Mouse (Mus musculus) right cerebral cortex, postnatal 14 days (tissue): Measurements from ENCODE around the gene Fermt1.

Source experiments
- DNase-seq: peaks from one replicate; pipeline ENCODE4 v3.0.0; 2022

Gene Fermt1

DNA sequence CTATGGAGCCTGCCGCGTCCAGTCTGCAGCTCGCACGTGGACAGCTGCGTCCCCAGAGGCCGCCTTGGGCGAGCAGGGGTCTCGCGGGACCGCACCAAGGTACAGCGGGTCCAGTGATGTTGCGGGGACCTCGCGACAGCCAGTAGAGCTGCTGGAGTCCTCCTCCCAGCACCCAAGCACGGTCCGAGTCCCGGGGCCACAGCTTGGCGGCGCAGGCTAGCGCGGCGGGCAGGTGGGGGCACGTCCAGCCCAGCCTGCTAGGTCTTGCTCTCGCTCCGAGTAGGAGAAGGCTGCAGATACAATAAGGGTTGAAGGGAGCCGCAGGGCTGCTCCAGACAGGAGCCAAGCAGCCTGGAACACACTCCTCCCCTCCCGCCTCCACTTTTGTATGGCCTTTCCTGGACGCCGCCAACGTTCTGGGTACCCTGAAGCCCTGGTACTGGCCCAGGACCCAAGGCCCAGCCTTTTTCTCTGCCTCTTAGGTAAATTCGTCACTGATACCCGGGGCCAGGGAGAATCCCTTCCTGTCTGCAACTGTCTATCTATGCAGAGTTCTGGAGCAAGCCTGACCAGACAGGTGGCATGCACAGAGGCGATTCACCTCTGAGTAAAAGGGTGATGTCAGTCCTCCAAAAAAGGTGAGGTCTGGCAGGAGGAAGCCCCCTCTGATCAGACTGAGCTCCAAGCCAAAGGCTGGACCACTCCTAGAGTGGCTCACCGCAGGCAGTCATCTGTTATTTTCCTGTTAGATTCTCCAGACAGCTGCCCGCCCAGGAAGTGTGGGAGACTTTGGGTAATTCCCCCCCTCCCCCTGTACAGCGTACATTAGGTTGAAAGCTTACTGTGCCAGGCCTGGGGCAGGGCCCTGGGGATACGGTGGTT, at the start of gene Fermt1:
TSS of gene Fermt1 (minus strand) at position 581 of the 882 bp plus-strand sequence.
- DNase-seq, result no peak

DNA sequence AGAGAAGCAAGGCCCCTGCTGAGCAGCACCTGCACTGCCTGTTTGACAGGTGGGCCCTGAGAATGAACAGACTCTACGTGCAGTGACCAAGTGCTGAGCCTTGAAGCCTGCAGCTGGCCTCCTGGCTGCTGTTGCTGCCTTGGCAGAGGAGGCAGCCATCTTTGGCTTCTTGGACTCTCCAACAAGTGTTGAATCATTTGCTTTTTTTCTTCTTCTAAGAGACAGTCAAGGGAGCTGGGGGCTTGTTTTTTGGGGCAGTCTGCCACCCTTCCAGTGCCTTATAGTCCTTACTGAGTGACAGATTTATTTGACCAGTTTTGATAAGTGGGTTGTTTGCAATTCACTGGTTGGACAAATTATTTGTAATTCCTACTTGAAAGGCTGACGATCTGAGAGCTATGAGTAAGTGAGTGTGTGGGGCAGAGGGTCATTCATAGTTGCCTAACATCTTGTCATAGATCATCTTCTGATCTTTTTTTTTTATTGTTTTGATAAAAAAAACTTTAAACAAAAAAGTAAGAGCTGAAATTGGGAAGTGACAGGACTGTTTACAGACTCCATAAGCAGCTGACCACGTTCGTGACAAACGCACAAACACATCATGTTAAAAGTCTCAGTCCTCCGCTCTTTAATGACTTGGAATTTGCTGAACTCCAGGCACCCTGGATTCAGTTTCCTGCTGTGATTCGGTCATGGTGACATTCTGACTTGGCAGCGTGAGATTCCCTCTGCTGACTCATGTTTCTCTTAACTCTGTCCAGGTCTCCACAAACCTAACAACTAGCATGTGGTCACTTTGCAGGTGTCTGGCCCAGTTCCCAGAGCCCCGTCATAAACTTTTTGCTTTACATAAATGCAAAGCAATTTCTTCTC, 47.2 kb upstream of the Fermt1 start:
- no peak for DNase-seq

DNA sequence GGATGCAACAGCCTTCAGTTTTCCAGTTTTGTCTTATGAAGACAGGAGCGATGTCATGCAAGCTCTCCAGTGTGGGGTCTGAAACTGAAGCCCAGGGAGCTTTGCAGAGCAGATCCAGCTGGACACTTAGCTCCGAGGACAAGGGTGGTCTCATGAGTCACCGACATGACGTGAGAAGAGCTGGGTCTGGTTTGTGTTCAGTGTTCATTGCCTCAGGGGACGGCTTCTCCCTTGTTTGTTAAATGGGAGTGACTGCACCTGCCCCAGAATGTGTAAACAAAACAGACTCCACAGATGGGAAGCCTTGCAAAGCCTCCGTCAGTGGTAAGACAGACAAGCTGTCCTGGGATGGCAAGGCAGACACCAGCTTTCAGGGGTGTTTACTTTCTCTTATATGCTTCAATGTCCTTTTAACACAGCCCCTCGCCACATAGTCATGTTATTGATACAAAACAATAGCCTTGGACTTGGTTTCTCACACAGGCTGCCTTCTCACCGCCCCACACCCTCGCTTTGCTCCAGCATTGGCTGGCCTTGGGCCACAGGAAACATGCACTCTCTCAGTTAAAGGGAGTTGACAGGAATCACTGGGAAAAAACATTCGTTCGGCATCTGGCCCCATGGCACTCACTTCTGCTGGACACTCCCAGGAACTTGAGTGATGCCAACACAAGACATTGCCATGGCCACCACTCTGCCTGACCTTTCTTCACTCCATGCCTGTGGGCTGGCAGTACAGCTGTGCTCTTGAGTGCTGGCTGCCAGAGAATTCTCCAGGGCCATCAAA, 44.3 kb upstream of the Fermt1 start:
- no peak for DNase-seq

DNA sequence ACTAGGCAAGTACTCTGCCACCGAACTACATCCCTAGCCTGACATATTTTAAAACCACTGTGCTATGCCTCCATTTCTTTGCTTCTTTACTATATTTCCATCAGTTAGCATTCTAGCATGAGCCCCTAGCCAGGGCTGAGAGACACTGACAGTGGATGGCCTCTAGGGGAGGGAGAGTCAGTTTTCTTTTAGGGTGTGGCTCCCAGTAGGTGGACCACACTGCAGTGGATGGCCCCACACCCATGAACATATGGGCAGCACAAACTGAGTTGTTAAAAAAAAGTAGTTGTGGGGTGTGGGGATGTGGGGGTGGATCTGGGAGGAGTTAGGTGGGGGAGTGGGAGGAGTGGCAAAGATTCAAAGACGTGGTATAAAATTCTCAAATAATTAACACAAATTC, 27.6 kb upstream of the Fermt1 start:
- DNase-seq, result no peak

DNA sequence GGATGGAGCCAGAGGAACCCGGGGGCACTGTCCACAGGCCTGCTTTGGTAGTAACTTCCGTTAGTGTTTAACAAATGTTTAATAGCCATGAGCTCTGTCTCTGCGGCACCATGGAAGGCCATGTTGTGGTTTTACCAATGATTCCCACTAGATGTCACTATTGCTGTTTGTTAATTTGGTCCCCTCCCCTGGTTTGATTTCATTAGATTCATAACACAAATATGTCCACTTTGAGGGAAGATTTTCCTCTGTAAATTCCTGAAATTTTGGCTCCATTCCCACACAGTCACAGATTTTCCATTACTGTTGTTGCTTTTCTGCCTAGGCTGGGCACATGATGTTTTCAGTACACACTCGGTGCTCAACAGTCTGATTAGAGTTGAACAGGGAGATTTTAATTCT, 25.1 kb upstream of the Fermt1 start:
- no peak for DNase-seq

DNA sequence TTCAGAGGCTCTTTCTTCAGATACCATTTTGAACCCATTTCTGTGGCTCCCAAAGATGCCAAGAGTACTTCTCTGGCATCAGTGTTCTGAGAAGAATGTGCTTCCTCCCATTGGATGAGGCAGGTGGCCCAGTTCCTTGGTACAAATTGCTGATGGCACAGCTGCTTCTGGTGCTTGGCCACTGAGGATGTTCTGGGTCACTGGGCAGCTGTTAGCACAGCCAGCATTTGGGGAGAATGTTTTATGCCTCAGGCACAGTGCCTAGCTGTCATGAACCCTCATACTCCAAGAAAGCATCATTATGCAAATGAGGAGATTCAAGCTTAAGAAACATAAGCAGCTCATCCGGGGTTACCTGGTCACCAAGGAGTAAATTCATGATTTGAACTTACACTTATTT, 12.1 kb upstream of the Fermt1 start:
- no peak for DNase-seq

DNA sequence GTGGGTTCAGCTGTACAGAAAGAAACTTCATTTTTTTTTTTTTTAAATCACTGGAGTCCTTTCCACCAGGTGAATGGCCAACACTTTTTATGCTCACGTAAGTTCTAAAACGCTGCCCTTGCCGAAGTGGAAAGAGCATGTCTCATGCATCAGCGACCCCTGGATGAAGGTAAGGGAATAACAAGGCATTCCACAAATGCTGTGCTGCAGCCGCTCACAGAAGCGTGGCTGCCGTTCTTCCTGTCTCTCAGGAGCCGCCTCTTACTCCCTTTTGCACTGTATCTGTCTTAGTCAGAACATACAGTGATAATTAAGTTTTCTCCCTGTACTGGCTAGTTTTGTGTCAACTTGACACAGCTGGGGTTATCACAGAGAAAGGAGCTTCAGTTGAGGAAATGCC, 6.5 kb upstream of the Fermt1 start:
- DNase-seq, result peak; percentile 23

DNA sequence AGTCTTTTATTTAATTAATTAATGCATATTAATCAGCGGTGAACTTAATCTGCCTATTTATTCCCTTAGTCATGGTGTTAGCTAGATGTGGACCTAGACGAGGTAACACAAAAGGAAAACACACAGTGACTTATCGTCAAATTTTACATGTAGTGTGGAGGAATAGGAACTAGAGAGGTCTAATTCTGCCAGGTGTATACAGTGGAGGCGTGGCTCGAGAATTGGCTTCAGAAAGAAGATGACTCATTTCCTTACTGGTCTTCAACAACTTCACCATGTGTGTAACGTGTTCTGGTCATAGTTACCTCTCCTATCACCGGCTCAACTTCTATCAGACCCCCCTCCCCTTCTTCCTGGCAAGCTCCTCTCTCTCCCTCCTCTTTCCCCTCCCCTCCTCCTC, 2.5 kb upstream of the Fermt1 start:
- DNase-seq, result no peak

DNA sequence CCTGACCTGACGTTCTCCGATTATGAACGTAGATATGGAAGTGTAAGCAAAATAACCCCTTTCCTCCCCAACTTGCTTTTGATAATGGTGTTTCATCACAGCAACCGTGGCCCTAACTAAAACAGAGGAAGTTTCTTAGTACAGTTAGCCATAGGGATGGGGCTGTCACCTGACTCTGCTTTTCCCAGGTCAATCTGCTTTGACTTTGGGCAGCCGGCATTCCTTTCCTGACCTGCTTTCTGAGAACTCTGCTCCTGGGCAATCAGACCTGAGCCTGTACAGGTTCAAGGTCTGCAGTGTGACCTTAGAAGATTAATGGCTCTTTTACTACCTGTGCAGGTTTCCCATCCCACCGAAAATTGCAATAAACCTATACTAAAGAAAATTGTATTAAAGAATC, 1.3 kb upstream of the Fermt1 start:
- DNase-seq, result no peak

DNA sequence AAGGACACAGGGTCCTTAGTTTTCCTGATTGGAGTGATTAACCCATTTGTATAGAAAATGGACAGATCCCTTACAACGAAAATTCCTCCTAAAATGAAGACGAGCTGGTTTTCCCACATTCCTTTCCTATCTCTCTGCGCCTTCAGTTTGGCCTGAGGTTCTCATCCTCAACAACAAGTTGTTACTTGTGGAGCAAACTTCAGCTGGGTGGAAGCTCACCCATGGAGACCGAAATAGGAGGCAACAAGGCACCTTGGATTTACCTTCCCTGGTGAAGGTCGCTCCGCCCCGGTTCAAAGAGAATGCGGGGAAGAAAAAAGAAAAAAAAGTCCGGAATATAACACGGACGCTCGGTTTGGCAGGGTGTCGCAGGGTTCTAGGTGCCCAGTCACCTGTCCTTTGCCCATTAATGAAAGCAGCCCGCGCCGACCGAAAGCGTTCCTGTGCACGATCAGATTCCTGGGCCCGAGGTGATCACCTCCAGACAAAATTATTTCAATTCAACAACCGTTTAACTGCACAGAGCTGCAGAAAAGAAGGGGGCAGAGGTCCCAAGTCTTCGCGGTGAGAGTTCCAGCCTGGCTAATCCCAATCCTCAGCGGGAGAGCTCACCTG, 888 bp downstream of the Fermt1 start:
- DNase-seq, result no peak

DNA sequence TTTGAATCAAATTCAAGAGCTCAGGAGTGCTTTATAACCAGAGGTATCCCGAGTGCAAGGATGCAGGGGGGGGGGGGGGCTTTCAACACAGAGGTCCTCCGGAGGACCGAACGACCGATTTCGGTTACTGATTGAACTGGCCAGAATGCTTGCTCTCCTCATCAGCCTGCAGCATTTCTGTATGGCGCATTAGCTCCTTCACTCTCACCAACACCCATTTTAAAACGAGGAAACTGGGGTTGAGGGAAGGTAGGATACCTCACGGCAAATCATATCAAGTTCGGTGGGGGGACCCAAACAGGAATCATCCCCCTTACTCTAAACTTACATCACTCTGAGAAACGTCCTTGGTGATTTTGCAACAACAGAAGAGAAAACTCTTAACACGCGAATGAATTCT, 1.7 kb downstream of the Fermt1 start:
- no peak for DNase-seq

DNA sequence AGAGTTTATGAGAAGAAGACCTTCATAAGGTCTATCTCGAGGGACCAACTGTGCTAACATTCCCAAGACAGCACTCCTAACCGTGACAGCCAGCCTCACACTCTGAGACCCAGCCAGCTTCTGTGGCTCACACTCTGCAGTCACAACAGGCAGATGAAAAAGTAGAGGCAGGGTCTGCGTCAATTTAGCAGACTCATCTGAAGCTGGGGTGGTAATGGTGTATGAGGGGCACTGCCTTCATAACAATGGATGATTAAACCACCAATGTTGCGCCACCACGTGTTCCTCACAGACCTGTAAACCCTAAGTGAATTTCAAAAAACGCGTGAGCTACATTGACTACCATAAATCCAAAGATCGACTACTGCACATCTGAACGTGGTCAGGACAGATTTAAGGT, 2.1 kb downstream of the Fermt1 start:
- no peak for DNase-seq

DNA sequence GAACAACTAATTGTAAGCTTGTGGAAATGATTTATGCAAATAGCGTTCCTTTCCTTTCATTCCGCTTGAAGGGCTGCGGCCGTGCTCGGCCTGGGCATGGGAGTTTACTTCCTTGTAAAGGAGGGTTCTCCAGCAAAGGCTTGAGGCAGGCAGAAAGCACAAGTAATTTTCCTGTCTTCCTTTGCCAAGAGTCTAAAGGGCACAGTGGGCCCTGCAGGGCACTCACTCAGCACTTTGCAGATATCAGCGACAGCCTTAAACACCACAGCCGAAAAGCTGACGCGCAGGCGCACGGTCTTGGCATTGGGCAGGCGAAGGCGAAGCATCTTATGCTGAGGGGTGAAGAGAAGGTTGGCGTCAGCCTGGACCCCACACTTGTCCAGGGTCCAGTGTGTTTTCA, 6.7 kb downstream of the Fermt1 start:
- no peak for DNase-seq

DNA sequence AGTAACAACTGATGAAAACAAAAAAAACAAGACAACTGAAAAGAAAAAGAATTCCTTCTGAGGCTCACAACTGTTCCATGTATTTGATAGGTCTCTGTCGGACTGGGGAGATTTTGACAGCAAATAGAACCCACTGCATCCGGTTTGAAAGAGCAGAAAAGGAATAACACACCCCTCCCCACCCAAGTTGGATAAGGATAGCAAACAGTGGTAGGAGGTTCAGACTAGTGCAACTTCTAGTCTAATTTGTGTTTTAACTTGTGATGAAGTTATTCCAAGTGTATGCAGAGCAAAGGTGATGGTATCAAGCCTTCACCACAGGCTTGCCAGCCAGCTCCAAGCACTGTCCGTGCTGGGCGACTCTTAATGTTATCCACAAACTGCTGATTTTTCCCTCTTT, 9.5 kb downstream of the Fermt1 start:
- no peak for DNase-seq

DNA sequence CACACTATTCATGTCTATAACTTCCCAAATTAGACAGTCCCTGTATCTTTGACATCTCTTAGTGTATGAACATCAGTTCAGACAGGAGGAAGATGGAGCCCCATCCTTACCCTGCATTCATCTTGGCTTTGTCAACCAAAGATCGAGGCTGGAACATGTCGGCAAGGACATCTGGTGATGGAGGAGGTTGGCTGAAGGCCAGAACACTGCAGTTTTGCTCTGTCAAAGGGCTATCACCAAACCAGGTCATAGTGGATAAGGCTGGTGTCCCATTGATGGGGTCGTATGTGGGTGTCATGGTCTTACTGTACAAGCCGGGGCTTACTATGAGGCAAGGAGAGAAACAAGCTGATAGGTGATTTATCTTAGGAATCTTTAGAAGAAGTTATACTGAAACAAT, 11.0 kb downstream of the Fermt1 start:
- DNase-seq, result no peak

DNA sequence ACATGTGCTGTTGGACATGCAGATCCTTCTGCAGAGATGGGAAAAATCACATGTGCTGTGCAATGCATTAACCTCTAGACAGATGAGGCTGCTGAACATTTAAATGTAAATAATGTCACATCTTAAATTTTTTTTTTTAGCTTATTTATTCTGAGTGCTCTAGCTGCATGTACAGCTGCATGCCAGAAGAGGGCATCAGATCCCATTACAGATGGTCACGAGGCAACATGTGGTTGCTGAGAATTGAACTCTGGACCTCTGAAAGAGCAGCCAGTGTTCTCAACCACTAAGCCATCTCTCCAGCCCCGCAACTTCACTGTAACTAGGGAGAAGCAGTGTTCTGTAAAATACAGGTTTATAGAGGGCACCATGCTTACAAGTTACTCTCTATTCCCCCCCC, 11.6 kb downstream of the Fermt1 start:
- no peak for DNase-seq

DNA sequence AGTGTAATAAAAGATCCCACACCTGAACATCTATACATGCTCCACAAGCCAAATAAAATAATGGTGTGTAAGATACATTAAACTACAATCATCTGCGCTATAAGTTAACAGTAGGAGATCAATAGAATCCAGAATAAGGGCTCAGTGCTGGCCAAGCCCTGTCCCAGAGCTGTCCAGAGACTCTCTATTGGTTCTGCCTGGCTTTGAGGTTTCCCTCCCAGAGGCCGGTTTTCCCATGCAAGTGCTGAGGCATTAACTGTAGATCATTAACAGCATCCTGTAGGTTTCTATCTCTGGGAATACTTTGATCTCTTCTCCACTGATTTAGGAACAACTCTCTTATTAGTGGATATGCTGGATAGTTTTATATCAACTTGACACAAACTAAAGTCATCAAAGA, 16.7 kb downstream of the Fermt1 start:
- no peak for DNase-seq

DNA sequence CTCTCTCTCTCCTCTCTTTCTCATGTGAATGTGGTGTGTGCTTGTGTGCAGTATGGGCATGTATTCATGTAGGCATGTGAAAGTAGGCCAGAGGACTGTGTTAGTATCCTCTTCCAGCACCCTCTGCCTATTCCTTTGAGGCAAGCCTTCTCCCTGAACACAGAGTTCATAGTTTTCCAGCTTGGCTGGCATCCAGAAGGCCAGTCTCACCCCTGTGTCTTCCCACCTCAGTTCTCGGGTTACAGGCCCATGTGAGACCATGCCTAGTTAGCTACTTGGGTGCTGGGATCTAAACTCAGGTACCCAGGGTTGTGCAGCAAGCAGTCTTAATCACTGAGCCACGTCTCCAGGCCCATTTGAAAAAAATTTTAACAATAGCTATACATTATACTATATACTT, 17.8 kb downstream of the Fermt1 start:
- DNase-seq, result no peak

DNA sequence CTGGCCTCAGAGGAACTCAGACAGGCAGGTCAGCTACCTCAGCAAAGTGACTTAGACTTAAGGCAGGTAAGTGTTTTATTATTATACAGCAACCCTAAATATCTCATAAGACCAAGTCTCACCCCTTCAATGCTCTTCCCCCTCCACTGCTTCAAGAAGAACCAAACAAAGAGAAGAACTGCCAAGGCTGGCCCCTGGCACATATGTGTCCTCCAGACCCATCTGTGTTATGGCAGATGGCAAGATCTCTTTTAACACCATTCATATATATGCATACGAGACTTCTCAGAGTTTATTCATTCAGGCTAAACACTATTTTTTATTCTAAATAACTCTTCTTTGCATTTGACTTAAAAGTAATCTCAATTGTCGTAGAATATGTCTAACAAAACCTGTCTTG, 18.4 kb downstream of the Fermt1 start:
- DNase-seq, result no peak

DNA sequence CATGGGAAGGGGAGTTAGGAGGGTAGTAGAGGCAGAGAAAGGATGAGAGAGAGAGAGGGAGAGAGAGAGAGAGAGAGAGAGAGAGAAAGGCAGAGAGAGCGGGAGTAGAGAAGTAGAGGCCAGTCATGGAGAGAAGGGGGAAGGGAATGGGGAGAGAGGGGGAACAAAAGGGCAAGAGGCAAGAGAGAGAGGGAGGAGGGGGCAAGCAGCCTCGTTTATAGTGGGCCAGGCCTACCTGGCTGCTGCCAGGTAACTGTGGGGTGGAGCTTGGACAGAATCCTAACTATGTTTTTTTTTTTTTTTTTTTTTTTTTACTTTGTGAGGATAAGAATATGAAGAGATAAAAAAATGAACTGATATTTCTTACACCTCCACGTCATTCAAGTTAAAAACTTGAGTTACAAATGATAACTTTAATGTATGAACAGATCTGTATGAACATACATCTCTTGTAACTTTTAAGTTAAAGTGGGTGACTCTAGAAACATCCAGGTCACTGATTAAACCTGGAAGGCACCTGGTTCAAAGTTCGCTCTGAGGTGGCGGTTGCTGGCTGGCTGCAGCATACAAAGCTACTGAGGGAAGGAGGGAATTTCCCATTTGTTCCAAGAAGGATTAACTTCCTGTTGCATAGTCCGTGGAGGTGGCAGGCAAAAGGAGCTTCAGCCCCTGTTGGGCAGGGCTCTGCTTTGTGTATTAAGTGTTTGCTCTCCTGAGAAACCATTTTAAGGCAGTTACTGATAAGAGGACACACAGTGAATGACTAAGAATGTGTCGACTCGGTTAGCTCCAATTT, 22.2 kb downstream of the Fermt1 start:
- DNase-seq, result no peak

DNA sequence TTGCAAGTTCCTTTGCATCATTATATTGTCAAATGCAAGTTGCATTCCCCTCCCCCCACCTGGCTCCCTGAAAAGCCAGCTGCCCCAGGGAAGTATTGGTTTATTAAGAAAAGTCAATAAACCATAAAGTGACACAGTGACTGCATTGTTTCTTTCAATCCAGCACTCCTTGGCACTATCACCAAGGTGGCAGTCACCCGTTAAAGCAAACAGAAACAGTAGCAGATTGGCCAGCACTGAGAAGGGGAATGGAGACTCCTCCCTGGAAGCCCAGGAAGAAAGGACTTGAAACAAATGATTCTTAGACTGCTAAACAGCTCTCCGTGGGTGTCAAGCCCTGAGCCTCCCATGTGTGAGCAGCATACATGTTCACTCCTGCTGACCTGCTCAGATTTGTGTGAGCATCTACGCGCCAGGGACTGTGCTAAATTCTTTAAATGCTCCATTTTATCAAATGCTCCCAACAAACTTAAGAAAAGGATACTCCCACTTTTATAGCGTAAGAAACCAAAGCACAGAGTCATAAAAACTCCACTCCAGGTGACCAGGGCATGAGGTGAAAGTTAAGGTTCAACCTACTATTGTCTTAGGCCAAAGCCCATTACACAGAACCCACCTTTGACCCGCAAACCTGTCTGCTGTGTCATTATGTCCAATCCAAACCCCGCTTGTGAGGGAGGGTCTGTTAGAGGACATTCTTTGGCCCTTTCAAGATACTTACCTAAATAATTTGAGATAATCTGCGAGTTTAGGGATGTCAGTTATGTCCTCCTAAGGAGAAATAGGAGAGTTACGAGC, 23.4 kb downstream of the Fermt1 start:
- DNase-seq, result no peak
